Mouse (Mus musculus) forebrain, embryonic 14.5 days (tissue): ENCODE data around the gene Zfp239. TPM values are rescaled to one million over a fixed set of nuclear protein-coding genes. Genes with fewer than 3 reads are reported as not detected.
A peak's percentile ranks its signal among the peaks of the same experiment; 100 is the strongest.

ENCODE experiments used
- ATAC-seq: fragments of 200-750 bp; cut with Nextera tagmentation; 2 replicates; pipeline ENCODE4 v1.8.0; 2017; ENCODE audit warnings: mild to moderate bottlenecking, moderate library complexity
- DNase-seq: peaks from one replicate; pipeline ENCODE4 v3.0.0-alpha.2; 2015; ENCODE audit warnings: low spot score
- H3K27ac ChIP-seq: fragments of 300-500 bp; sonication (generic); 2 replicates; pipeline ENCODE4 v1.5.1; 2014; ENCODE audit warnings: low read depth, mild to moderate bottlenecking, control low read depth, low read length, moderate library complexity
- H3K27me3 ChIP-seq: fragments of 300-500 bp; sonication (generic); replicated peaks from 2 replicates; pipeline ENCODE4 v1.6.1; 2014; ENCODE audit warnings: low read length, control low read depth, mixed read lengths; ENCODE audit not compliant: control insufficient read depth, insufficient read depth
- H3K36me3 ChIP-seq: fragments of 300-500 bp; sonication (generic); 2 replicates; pipeline ENCODE4 v1.6.1; 2014; ENCODE audit warnings: low read length, control low read depth; ENCODE audit not compliant: control insufficient read depth, insufficient read depth
- H3K4me1 ChIP-seq: fragments of 300-500 bp; sonication (generic); 2 replicates; pipeline ENCODE4 v1.6.1; 2014; ENCODE audit warnings: antibody characterized with exemption, low read length, control low read depth; ENCODE audit not compliant: control insufficient read depth, insufficient read depth
- H3K4me2 ChIP-seq: fragments of 300-500 bp; sonication (generic); 2 replicates; pipeline ENCODE4 v1.6.1; 2014; ENCODE audit warnings: mild to moderate bottlenecking, control low read depth, low read length
- H3K4me3 ChIP-seq: fragments of 300-500 bp; sonication (generic); 2 replicates; pipeline ENCODE4 v1.5.1; 2014; ENCODE audit warnings: low read depth, low read length, control low read depth
- H3K9ac ChIP-seq: fragments of 300-500 bp; sonication (generic); 2 replicates; pipeline ENCODE4 v1.6.1; 2014; ENCODE audit warnings: mild to moderate bottlenecking, low read length, control low read depth, moderate library complexity
- H3K9me3 ChIP-seq: fragments of 300-500 bp; sonication (generic); replicated peaks from 2 replicates; pipeline ENCODE4 v1.6.1; 2016; ENCODE audit warnings: low read length, control low read depth, mixed read lengths; ENCODE audit not compliant: control insufficient read depth
- WGBS: fragments of 180-500 bp; shearing (Covaris S2); extraction: QIAGEN DNeasy Blood & Tissue Kit; methylation state at CpG from one replicate; pipeline ENCODE4 v1.1.7; 2014; 5-methylcytosine and 5-hydroxymethylcytosine counted together
- polyA plus RNA-seq: library from polyadenylated mRNA; unstranded; fragments of >200 nt; fragmentation: Nextera tagmentation; extraction: Ambion mirVana; gene quantifications from 2 replicates; pipeline ENCODE4 v1.2.1, GENCODE M21; 2014

Gene Zfp239
- polyA plus RNA-seq, 1 experiment from 2014 or later = 14.9 TPM

GRCm38 (mm10) chr6:117900126-117901080, 38.5 kb downstream of the Zfp239 start, which contains the start of gene Hnrnpf:
Gene Hnrnpf, plus strand, starts transcription at chr6:117900324.
- WGBS = 85% methylated on average over 17 of the region's 17 CpGs
- Histone ChIP-seq H3K4me1 (peaks cover under 1% of the 10 kb centered on the region; the same call in 1 of the 2 replicates), H3K4me2 (no peak within 1 kb of the TSS), H3K9me3 (no peaks in the 10 kb centered on the region), H3K9ac (no peak within 1 kb of the TSS), H3K4me3 (no peak within 1 kb of the TSS), H3K36me3 (no peaks in the 10 kb centered on the region), H3K27me3 (no peaks in the 10 kb centered on the region), H3K27ac (no peak within 1 kb of the TSS)
- DNase-seq (no peak), ATAC-seq (no peak)

GRCm38 (mm10) chr6:117901510-117902402, 39.9 kb downstream of the Zfp239 start:
- no peak for ATAC-seq
- Histone ChIP-seq H3K4me2 (no peak overlapping the region), H3K9me3 (no peaks in the 10 kb centered on the region), H3K4me1 (peaks cover 5% of the 10 kb centered on the region; the same call in 1 of the 2 replicates), H3K36me3 (no peaks in the 10 kb centered on the region), H3K9ac (no peak overlapping the region), H3K4me3 (no peak overlapping the region), H3K27ac (no peak overlapping the region), H3K27me3 (no peaks in the 10 kb centered on the region)
- WGBS = 76% methylated on average over 9 of the region's 9 CpGs
- no peak for DNase-seq

GRCm38 (mm10) chr6:117902556-117902955, 40.7 kb downstream of the Zfp239 start:
- DNase-seq (no peak), ATAC-seq (no peak)
- no peaks in the 10 kb centered on the region for H3K9me3 ChIP-seq
- 81% methylated on average over 4 of the region's 4 CpGs for WGBS
- H3K4me3 ChIP-seq = no peak overlapping the region
- H3K4me1 ChIP-seq = peaks cover 5% of the 10 kb centered on the region; the same call in 1 of the 2 replicates
- H3K4me2 ChIP-seq = no peak overlapping the region
- no peaks in the 10 kb centered on the region for H3K27me3 ChIP-seq
- H3K27ac ChIP-seq = no peak overlapping the region
- H3K36me3 ChIP-seq = no peaks in the 10 kb centered on the region
- no peak overlapping the region for H3K9ac ChIP-seq

- Histone ChIP-seq H3K27ac (no peak overlapping the region), H3K4me3 (no peak overlapping the region), H3K4me1 (peaks cover 11% of the 10 kb centered on the region), H3K36me3 (no peaks in the 10 kb centered on the region), H3K9ac (no peak overlapping the region), H3K4me2 (no peak overlapping the region), H3K9me3 (no peaks in the 10 kb centered on the region), H3K27me3 (no peaks in the 10 kb centered on the region)
- no peak for ATAC-seq
- no peak for DNase-seq
- WGBS = 79% methylated on average over 3 of the region's 3 CpGs
Measured at GRCm38 (mm10) chr6:117903836-117904235, 41.9 kb downstream of the Zfp239 start.

DNA sequence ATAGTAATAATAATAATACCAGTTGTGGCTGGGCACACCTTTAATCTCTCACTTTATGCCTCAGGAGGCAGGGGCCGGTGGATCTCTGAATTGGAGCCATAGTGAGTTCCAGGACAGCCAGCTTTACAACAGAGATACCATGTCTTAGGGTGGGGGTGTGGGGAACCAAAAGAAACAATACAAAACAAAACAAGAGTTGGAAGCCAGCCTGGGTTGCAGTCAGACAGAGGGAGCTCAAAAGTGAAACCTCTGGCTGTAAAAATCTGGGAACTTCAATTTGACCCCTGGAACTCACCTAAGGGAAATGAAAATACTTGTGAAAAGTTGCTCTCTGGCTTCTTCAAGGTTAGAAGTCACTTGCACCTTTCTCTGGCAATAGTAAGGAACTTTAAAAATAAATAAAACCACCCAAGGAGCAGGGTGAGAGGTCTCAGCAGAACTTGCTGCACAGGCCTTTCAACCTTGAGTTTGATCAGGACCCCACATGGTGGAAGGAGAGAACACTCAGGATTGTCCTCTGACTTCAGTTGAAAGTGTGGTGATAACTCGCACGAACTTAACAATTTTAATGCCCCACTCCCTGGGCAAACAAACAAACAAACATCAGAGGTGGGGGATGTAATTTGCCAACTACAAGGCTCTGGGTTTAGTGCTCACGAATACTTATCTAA, 43.5 kb downstream of the Zfp239 start:
- Histone ChIP-seq H3K36me3 (no peaks in the 10 kb centered on the region), H3K4me1 (peaks cover 13% of the 10 kb centered on the region), H3K9ac (peak overlapping the region; percentile 69; the same call in 1 of the 2 replicates), H3K4me3 (peak overlapping the region; percentile 89), H3K9me3 (no peaks in the 10 kb centered on the region), H3K4me2 (peak overlapping the region; percentile 60), H3K27me3 (no peaks in the 10 kb centered on the region), H3K27ac (no peak overlapping the region)
- ATAC-seq (no peak), DNase-seq (no peak)
- WGBS = 34% methylated on average over 4 of the region's 4 CpGs

DNA sequence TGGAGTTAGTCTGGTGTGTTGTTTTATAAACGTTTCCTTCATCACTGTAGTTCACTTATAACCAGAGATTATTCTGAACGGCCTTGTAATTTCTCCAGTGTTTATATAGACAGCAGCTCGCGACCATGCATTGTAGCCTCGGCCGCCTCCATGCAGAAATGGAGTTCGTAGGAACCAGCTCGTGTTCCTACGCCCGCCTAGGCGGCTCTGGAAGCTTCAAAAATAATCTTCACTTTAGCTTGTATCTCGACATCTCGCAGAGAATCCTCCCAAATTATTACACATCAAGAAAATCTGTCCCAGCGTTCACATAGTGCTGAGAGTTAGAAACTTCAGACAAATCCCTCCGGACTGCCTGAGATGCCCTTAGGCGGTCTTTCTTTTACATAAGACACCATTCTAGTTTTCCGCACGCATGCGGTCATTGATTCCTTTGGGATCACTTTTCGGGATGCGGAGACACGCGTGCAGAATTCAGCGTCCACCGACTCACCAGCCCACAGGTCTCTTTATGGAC, 44.2 kb downstream of the Zfp239 start:
- no peaks in the 10 kb centered on the region for H3K9me3 ChIP-seq
- WGBS = under 1% methylated on average over 25 of the region's 25 CpGs
- no peaks in the 10 kb centered on the region for H3K27me3 ChIP-seq
- no peaks in the 10 kb centered on the region for H3K36me3 ChIP-seq
- H3K9ac ChIP-seq = peak overlapping the region; percentile 69
- DNase-seq (no peak), ATAC-seq (peak; percentile 30)
- peak overlapping the region; percentile 89 for H3K4me3 ChIP-seq
- peak overlapping the region; percentile 59 for H3K27ac ChIP-seq
- H3K4me2 ChIP-seq = peak overlapping the region; percentile 60
- H3K4me1 ChIP-seq = peaks cover 13% of the 10 kb centered on the region

DNA sequence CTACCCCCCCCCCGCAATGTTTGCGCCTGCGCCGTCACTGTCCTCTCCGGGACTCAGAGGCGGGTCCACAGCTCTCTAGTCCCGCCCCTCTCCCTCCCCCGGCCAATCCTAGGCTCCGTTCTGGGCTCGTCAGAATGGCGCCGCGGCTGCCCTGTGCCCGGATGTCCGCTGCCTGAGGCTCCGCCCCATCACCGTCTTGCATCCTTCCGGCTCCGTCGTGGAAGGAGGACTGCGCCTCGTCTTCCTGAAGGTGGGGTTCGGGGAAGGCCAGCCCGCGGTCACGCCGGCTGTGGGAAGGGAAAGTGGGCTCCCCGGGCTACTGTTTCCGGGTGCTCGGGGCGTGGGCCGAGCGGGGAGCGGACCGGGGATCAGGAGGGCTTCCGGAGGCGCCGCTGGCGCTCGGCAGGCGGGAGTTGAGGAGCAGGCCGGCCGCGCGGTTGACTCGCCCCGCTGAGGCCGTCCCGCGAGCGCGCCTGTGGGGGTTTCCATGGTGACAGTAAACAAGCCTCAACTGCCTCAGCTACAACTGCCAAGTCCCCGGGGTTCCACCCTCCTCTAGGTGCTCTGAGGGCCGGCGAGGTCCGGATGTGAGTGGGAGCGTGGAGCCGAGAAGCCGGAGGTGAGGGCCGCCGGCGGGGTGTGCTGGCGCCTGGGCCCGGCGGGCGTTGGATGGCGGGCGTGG, 44.8 kb downstream of the Zfp239 start:
- peak; percentile 99 for ATAC-seq
- peak overlapping the region; percentile 82 for H3K9ac ChIP-seq
- peaks cover 13% of the 10 kb centered on the region for H3K4me1 ChIP-seq
- peak overlapping the region; percentile 88 for H3K27ac ChIP-seq
- no peaks in the 10 kb centered on the region for H3K27me3 ChIP-seq
- no peaks in the 10 kb centered on the region for H3K9me3 ChIP-seq
- H3K4me3 ChIP-seq = peak overlapping the region; percentile 89
- H3K4me2 ChIP-seq = peak overlapping the region; percentile 98
- WGBS = under 1% methylated on average over 59 of the region's 68 CpGs
- no peaks in the 10 kb centered on the region for H3K36me3 ChIP-seq
- DNase-seq = peak; percentile 99
